Mouse (Mus musculus): Measurements from ENCODE around the gene Fchsd2. TPM values are rescaled to one million over a fixed set of nuclear protein-coding genes. Genes with fewer than 3 reads are reported as not detected.

The Fchsd2 gene
- polyA plus RNA-seq, 1 experiment from 2014 or later: 14.2 TPM

DNA sequence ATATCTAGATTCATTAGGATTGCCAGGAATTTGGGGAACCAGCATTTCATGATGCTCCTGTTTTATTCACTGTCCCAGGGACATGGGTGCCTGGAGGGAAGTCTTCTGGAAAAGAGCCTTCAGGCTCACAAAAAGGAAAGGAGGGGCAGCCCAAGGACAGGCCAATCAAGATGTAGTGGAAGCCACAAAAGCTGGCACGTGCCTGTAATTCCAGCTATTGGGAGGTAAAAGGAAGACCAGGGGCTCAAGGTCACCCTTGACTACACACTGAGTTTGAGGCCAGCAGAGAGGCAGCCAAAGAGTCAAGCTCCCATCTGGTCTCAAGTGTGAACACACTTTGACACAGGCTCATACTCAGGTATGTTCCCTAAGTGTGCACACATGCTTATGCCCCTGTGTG lies 202.8 kb downstream of the Fchsd2 start:
- H3K36me3 ChIP-seq (ENCODE audit: control insufficient read depth, insufficient read depth, low read length): no peaks in the 10 kb centered on the region

GRCm38 (mm10) chr7:101296252-101297022 lies 203.8 kb downstream of the Fchsd2 start:
- WGBS: 13% methylated on average over 35 of the region's 35 CpGs
- Histone ChIP-seq H3K36me3 (ENCODE audit: control insufficient read depth, insufficient read depth, low read length) (no peaks in the 10 kb centered on the region), H3K27me3 (replicated peaks; ENCODE audit: control insufficient read depth, insufficient read depth, low read length) (peaks cover 12% of the 10 kb centered on the region), H3K9ac (ENCODE audit: low read depth, low read length) (no peak overlapping the region), H3K4me1 (replicated peaks; ENCODE audit: control insufficient read depth, insufficient read depth, low read length) (peaks cover 22% of the 10 kb centered on the region), H3K4me2 (peak overlapping the region; percentile 61), H3K4me3 (ENCODE audit: low read depth, low read length) (peak overlapping the region; percentile 31), H3K9me3 (ENCODE audit: control insufficient read depth, low read length) (no peaks in the 10 kb centered on the region), H3K27ac (ENCODE audit: low read depth, low read length) (no peak overlapping the region)
- ATAC-seq (replicated peaks; ENCODE audit: low FRiP score) (peak; percentile 55), DNase-seq (ENCODE audit: low spot score) (peak; percentile 69)

More for the DNA sequence above, 202.8 kb downstream of the Fchsd2 start:
- WGBS: 61% methylated on average over 1 of the region's 1 CpGs
- H3K27ac ChIP-seq (ENCODE audit: low read depth, low read length): no peak overlapping the region
- H3K4me1 ChIP-seq (replicated peaks; ENCODE audit: control insufficient read depth, insufficient read depth, low read length): peaks cover 14% of the 10 kb centered on the region
- H3K4me3 ChIP-seq (ENCODE audit: low read depth, low read length): no peak overlapping the region
- no peak overlapping the region for H3K9ac ChIP-seq (ENCODE audit: low read depth, low read length)
- DNase-seq (ENCODE audit: low spot score): no peak
- ATAC-seq (replicated peaks; ENCODE audit: low FRiP score): no peak
- H3K27me3 ChIP-seq (replicated peaks; ENCODE audit: control insufficient read depth, insufficient read depth, low read length): peaks cover 8% of the 10 kb centered on the region
- H3K4me2 ChIP-seq: no peak overlapping the region
- no peaks in the 10 kb centered on the region for H3K9me3 ChIP-seq (ENCODE audit: control insufficient read depth, low read length)

GRCm38 (mm10) chr7:101297023-101297405 lies 204.4 kb downstream of the Fchsd2 start:
- peaks cover 23% of the 10 kb centered on the region for H3K4me1 ChIP-seq (replicated peaks; ENCODE audit: control insufficient read depth, insufficient read depth, low read length)
- H3K9ac ChIP-seq (ENCODE audit: low read depth, low read length): no peak overlapping the region
- H3K27me3 ChIP-seq (replicated peaks; ENCODE audit: control insufficient read depth, insufficient read depth, low read length): peaks cover 12% of the 10 kb centered on the region
- 34% methylated on average over 8 of the region's 8 CpGs for WGBS
- no peaks in the 10 kb centered on the region for H3K36me3 ChIP-seq (ENCODE audit: control insufficient read depth, insufficient read depth, low read length)
- peak overlapping the region; percentile 31 for H3K4me3 ChIP-seq (ENCODE audit: low read depth, low read length)
- peak overlapping the region; percentile 61 for H3K4me2 ChIP-seq
- no peak for DNase-seq (ENCODE audit: low spot score)
- no peak overlapping the region for H3K27ac ChIP-seq (ENCODE audit: low read depth, low read length)
- H3K9me3 ChIP-seq (ENCODE audit: control insufficient read depth, low read length): no peaks in the 10 kb centered on the region
- no peak for ATAC-seq (replicated peaks; ENCODE audit: low FRiP score)

- no peak overlapping the region for H3K27ac ChIP-seq (ENCODE audit: low read depth, low read length)
- H3K4me3 ChIP-seq (ENCODE audit: low read depth, low read length): no peak overlapping the region
- DNase-seq (ENCODE audit: low spot score): no peak
- no peak overlapping the region for H3K9ac ChIP-seq (ENCODE audit: low read depth, low read length)
- no peak for ATAC-seq (replicated peaks; ENCODE audit: low FRiP score)
- H3K4me2 ChIP-seq: no peak overlapping the region
- no peaks in the 10 kb centered on the region for H3K36me3 ChIP-seq (ENCODE audit: control insufficient read depth, insufficient read depth, low read length)
- 84% methylated on average over 3 of the region's 3 CpGs for WGBS
- H3K27me3 ChIP-seq (replicated peaks; ENCODE audit: control insufficient read depth, insufficient read depth, low read length): peaks cover 12% of the 10 kb centered on the region
- peaks cover 29% of the 10 kb centered on the region for H3K4me1 ChIP-seq (replicated peaks; ENCODE audit: control insufficient read depth, insufficient read depth, low read length)
- no peaks in the 10 kb centered on the region for H3K9me3 ChIP-seq (ENCODE audit: control insufficient read depth, low read length)
Measured at GRCm38 (mm10) chr7:101298375-101298774, 205.7 kb downstream of the Fchsd2 start.

GRCm38 (mm10) chr7:101301361-101301880 lies 208.8 kb downstream of the Fchsd2 start:
- ATAC-seq (replicated peaks; ENCODE audit: low FRiP score): peak; percentile 3

GRCm38 (mm10) chr7:101301881-101302456 lies 209.3 kb downstream of the Fchsd2 start, which contains the start of gene Atg16l2:
TSS of gene Atg16l2 (minus strand) at chr7:101302251.
- peak within 1 kb of the TSS; percentile 66 for H3K9ac ChIP-seq (ENCODE audit: low read depth, low read length)
- DNase-seq (ENCODE audit: low spot score) (peak; percentile 88), ATAC-seq (replicated peaks; ENCODE audit: low FRiP score) (peak; percentile 90)
- H3K4me2 ChIP-seq: peak within 1 kb of the TSS; percentile 97
- H3K4me3 ChIP-seq (ENCODE audit: low read depth, low read length): peak within 1 kb of the TSS; percentile 74
- no peaks in the 10 kb centered on the region for H3K9me3 ChIP-seq (ENCODE audit: control insufficient read depth, low read length)
- peaks cover 9% of the 10 kb centered on the region for H3K27me3 ChIP-seq (replicated peaks; ENCODE audit: control insufficient read depth, insufficient read depth, low read length)
- under 1% methylated on average over 39 of the region's 39 CpGs for WGBS
- no peak within 1 kb of the TSS for H3K27ac ChIP-seq (ENCODE audit: low read depth, low read length)
- H3K4me1 ChIP-seq (replicated peaks; ENCODE audit: control insufficient read depth, insufficient read depth, low read length): peaks cover 21% of the 10 kb centered on the region
- no peaks in the 10 kb centered on the region for H3K36me3 ChIP-seq (ENCODE audit: control insufficient read depth, insufficient read depth, low read length)

More at GRCm38 (mm10) chr7:101301361-101301880, 208.8 kb downstream of the Fchsd2 start:
- H3K9ac ChIP-seq (ENCODE audit: low read depth, low read length): peak overlapping the region; percentile 66
- peaks cover 9% of the 10 kb centered on the region for H3K27me3 ChIP-seq (replicated peaks; ENCODE audit: control insufficient read depth, insufficient read depth, low read length)
- H3K27ac ChIP-seq (ENCODE audit: low read depth, low read length): no peak overlapping the region
- H3K4me2 ChIP-seq: peak overlapping the region; percentile 97
- DNase-seq (ENCODE audit: low spot score): no peak
- peak overlapping the region; percentile 74 for H3K4me3 ChIP-seq (ENCODE audit: low read depth, low read length)
- 3% methylated on average over 30 of the region's 30 CpGs for WGBS
- H3K9me3 ChIP-seq (ENCODE audit: control insufficient read depth, low read length): no peaks in the 10 kb centered on the region
- peaks cover 26% of the 10 kb centered on the region for H3K4me1 ChIP-seq (replicated peaks; ENCODE audit: control insufficient read depth, insufficient read depth, low read length)
- H3K36me3 ChIP-seq (ENCODE audit: control insufficient read depth, insufficient read depth, low read length): no peaks in the 10 kb centered on the region

DNA sequence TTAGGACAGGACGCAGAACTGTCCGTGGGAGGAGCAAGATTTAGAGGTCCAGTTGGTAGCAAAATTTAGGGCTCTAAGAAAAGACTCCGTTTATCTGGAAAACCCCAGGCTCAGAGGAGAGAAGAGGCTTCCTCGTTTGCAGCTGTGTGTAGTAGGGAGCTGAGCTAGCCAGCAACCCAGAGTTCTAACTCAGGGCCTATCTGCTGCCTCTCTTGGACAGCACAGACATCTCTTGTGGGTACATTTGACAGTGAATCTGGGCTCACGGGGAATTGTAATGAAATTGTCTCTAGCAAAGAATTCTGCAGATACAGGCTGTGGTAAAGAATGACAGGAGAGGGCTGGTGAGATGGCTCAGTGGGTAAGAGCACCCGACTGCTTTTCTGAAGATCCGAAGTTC lies 210.0 kb downstream of the Fchsd2 start:
- Histone ChIP-seq H3K27ac (ENCODE audit: low read depth, low read length) (no peak overlapping the region), H3K4me3 (ENCODE audit: low read depth, low read length) (peak overlapping the region; percentile 74), H3K9me3 (ENCODE audit: control insufficient read depth, low read length) (no peaks in the 10 kb centered on the region), H3K9ac (ENCODE audit: low read depth, low read length) (peak overlapping the region; percentile 66; the same call in 1 of the 2 replicates), H3K36me3 (ENCODE audit: control insufficient read depth, insufficient read depth, low read length) (no peaks in the 10 kb centered on the region), H3K4me1 (replicated peaks; ENCODE audit: control insufficient read depth, insufficient read depth, low read length) (peaks cover 19% of the 10 kb centered on the region), H3K27me3 (replicated peaks; ENCODE audit: control insufficient read depth, insufficient read depth, low read length) (peaks cover 7% of the 10 kb centered on the region), H3K4me2 (peak overlapping the region; percentile 97)
- WGBS: 34% methylated on average over 7 of the region's 7 CpGs
- no peak for DNase-seq (ENCODE audit: low spot score)
- ATAC-seq (replicated peaks; ENCODE audit: low FRiP score): no peak

- DNase-seq (ENCODE audit: low spot score) (no peak), ATAC-seq (replicated peaks; ENCODE audit: low FRiP score) (no peak)
- no peak overlapping the region for H3K4me3 ChIP-seq (ENCODE audit: low read depth, low read length)
- H3K9ac ChIP-seq (ENCODE audit: low read depth, low read length): no peak overlapping the region
- H3K4me2 ChIP-seq: no peak overlapping the region
- no peak overlapping the region for H3K27ac ChIP-seq (ENCODE audit: low read depth, low read length)
- peaks cover 7% of the 10 kb centered on the region; the same call in 1 of the 2 replicates for H3K4me1 ChIP-seq (replicated peaks; ENCODE audit: control insufficient read depth, insufficient read depth, low read length)
- no peaks in the 10 kb centered on the region for H3K27me3 ChIP-seq (replicated peaks; ENCODE audit: control insufficient read depth, insufficient read depth, low read length)
- 37% methylated on average over 2 of the region's 2 CpGs for WGBS
- H3K36me3 ChIP-seq (ENCODE audit: control insufficient read depth, insufficient read depth, low read length): no peaks in the 10 kb centered on the region
- H3K9me3 ChIP-seq (ENCODE audit: control insufficient read depth, low read length): no peaks in the 10 kb centered on the region
Measured at GRCm38 (mm10) chr7:101306841-101307240, 214.2 kb downstream of the Fchsd2 start.
